Mouse (Mus musculus) heart, embryonic 14.5 days (tissue): ENCODE data around the gene Pdgfc. TPM values are rescaled to one million over a fixed set of nuclear protein-coding genes. Genes with fewer than 3 reads are reported as not detected.

Experiments
- ATAC-seq: fragments of 200-750 bp; cut with Nextera tagmentation; 2 replicates; pipeline ENCODE4 v1.8.0; 2017; ENCODE audit warnings: low read depth, moderate TSS enrichment; ENCODE audit not compliant: insufficient number of reproducible peaks, insufficient read depth, low FRiP score
- H3K27ac ChIP-seq, 2 experiments: fragments of 200-500 bp in 1 of 2; fragments of 300-500 bp in 1 of 2; sonication (generic) in 1 of 2; replicated peaks in 1 of 2; 2 replicates each; pipeline ENCODE4 v1.5.1; 2012 to 2014; ENCODE audit warnings: low read depth in 2 of 2, low read length in 2 of 2, control low read depth in 1 of 2, mild to moderate bottlenecking in 1 of 2, mixed read lengths in 1 of 2; ENCODE audit not compliant: control insufficient read depth in 1 of 2, insufficient read depth in 1 of 2
- H3K27me3 ChIP-seq: fragments of 300-500 bp; sonication (generic); 2 replicates; pipeline ENCODE4 v1.6.1; 2014; ENCODE audit warnings: mild to moderate bottlenecking, low read length, control low read depth; ENCODE audit not compliant: control insufficient read depth, insufficient read depth
- H3K36me3 ChIP-seq: fragments of 300-500 bp; sonication (generic); 2 replicates; pipeline ENCODE4 v1.6.1; 2014; ENCODE audit warnings: mild to moderate bottlenecking, control low read depth, low read length, mixed read lengths; ENCODE audit not compliant: control insufficient read depth, insufficient read depth
- H3K4me1 ChIP-seq, 2 experiments: fragments of 200-500 bp in 1 of 2; fragments of 300-500 bp in 1 of 2; sonication (generic) in 1 of 2; 2 replicates each; pipeline ENCODE4 v1.6.1; 2012 to 2014; ENCODE audit warnings: low read length in 2 of 2, control low read depth in 1 of 2, mixed read lengths in 1 of 2; ENCODE audit not compliant: control insufficient read depth in 2 of 2, insufficient read depth in 2 of 2
- H3K4me2 ChIP-seq: fragments of 300-500 bp; sonication (generic); 2 replicates; pipeline ENCODE4 v1.6.1; 2014; ENCODE audit warnings: mild to moderate bottlenecking, low read length
- H3K4me3 ChIP-seq, 2 experiments: fragments of 200-500 bp in 1 of 2; fragments of 300-500 bp in 1 of 2; sonication (generic) in 1 of 2; 2 replicates each; pipeline ENCODE4 v1.5.1; 2012 to 2014; ENCODE audit warnings: low read length in 2 of 2, mild to moderate bottlenecking in 2 of 2, control low read depth in 1 of 2, low read depth in 1 of 2, moderate library complexity in 1 of 2; ENCODE audit not compliant: control insufficient read depth in 1 of 2, insufficient read depth in 1 of 2
- H3K9ac ChIP-seq: fragments of 300-500 bp; sonication (generic); 2 replicates; pipeline ENCODE4 v1.6.1; 2014; ENCODE audit warnings: mild to moderate bottlenecking, low read length
- H3K9me3 ChIP-seq: fragments of 300-500 bp; sonication (generic); 2 replicates; pipeline ENCODE4 v1.6.1; 2016; ENCODE audit warnings: low read length, control low read depth; ENCODE audit not compliant: control insufficient read depth
- whole genome bisulfite sequencing: fragments of 180-500 bp; shearing (Covaris S2); extraction: QIAGEN DNeasy Blood & Tissue Kit; methylation state at CpG from one replicate; pipeline ENCODE4 v1.1.7; 2014; 5-methylcytosine and 5-hydroxymethylcytosine counted together
- polyA plus RNA-seq: library from polyadenylated mRNA; unstranded; fragments of >200 nt; fragmentation: Nextera tagmentation; extraction: Ambion mirVana; gene quantifications from 2 replicates; pipeline ENCODE4 v1.2.1, GENCODE M21; 2014

The Pdgfc gene
- polyA plus RNA-seq, 1 experiment from 2014 or later = 4.1 TPM

DNA sequence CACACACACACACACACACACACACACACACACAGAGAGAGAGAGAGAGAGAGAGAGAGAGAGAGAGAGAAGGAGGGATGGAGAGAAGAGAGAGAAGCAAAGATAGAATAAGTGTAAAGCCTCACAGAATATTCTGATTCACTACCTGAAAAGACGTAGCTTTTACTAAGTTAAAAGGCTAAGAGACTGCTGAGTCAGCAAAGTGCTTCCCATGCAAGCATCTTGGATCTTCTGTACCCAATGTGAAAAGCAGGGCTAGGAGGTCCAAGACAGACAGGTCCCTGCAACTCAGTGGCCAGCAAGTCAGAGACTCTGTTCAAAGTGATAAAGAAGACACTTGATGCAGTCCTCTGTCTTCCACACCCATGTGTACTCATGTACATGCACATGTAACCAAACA is 13.4 kb upstream of the Pdgfc start:
- H3K27me3 ChIP-seq = no peaks in the 10 kb centered on the region
- peaks cover 3 to 4% of the 10 kb centered on the region in 2 experiments; a peak in 3 of 4 replicates for H3K4me1 ChIP-seq
- H3K27ac ChIP-seq = no peak overlapping the region
- H3K36me3 ChIP-seq = no peaks in the 10 kb centered on the region
- H3K4me3 ChIP-seq = no peak overlapping the region
- WGBS = 65% methylated on average over 1 of the region's 1 CpGs
- H3K9ac ChIP-seq = no peak overlapping the region
- H3K9me3 ChIP-seq = no peaks in the 10 kb centered on the region
- no peak overlapping the region for H3K4me2 ChIP-seq
- no peak for ATAC-seq

DNA sequence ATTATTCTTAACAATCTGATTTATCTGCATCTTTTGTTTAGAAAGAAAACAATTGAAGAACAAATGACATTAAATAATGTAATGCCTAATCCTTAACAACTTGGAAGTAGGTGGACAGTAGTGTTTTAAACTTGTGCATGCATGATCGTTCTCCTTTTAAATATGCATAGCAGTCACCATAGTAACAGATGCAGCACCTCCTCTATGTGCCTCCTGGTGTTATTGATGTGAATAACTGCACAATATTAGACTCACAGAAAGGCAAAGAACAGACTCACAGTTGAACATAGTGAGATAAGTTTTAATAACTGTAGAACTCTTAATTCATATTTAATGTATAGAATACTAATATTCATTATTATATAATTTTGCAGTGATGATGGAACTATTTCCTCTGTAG is 12.6 kb upstream of the Pdgfc start:
- H3K9me3 ChIP-seq = no peaks in the 10 kb centered on the region
- no peak overlapping the region for H3K9ac ChIP-seq
- no peak overlapping the region for H3K27ac ChIP-seq
- WGBS = 86% methylated on average over 1 of the region's 1 CpGs
- H3K27me3 ChIP-seq = no peaks in the 10 kb centered on the region
- H3K36me3 ChIP-seq = no peaks in the 10 kb centered on the region
- no peak for ATAC-seq
- no peaks in the 10 kb centered on the region for H3K4me1 ChIP-seq
- H3K4me2 ChIP-seq = no peak overlapping the region
- H3K4me3 ChIP-seq = no peak overlapping the region

- Histone ChIP-seq H3K36me3 (no peaks in the 10 kb centered on the region), H3K4me3 (no peak overlapping the region), H3K4me2 (no peak overlapping the region), H3K4me1 (no peaks in the 10 kb centered on the region), H3K27me3 (no peaks in the 10 kb centered on the region), H3K9me3 (no peaks in the 10 kb centered on the region), H3K9ac (no peak overlapping the region), H3K27ac (no peak overlapping the region)
- 55% methylated on average over 9 of the region's 9 CpGs for WGBS
- no peak for ATAC-seq
Measured at GRCm38 (mm10) chr3:81025568-81026213, 10.5 kb upstream of the Pdgfc start.

GRCm38 (mm10) chr3:81028361-81028760 is 7.9 kb upstream of the Pdgfc start:
- Histone ChIP-seq H3K4me3 (no peak overlapping the region), H3K27ac (no peak overlapping the region), H3K27me3 (no peaks in the 10 kb centered on the region), H3K9ac (no peak overlapping the region), H3K4me1 (no peaks in the 10 kb centered on the region), H3K9me3 (no peaks in the 10 kb centered on the region), H3K4me2 (no peak overlapping the region), H3K36me3 (no peaks in the 10 kb centered on the region)
- 73% methylated on average over 3 of the region's 3 CpGs for WGBS
- ATAC-seq = no peak

- H3K4me3 ChIP-seq = no peak overlapping the region
- no peak for ATAC-seq
- H3K9ac ChIP-seq = no peak overlapping the region
- H3K36me3 ChIP-seq = no peaks in the 10 kb centered on the region
- no peak overlapping the region for H3K4me2 ChIP-seq
- no peaks in the 10 kb centered on the region for H3K4me1 ChIP-seq
- no peaks in the 10 kb centered on the region for H3K27me3 ChIP-seq
- no peaks in the 10 kb centered on the region for H3K9me3 ChIP-seq
- 63% methylated on average over 4 of the region's 4 CpGs for WGBS
- no peak overlapping the region for H3K27ac ChIP-seq
Measured at GRCm38 (mm10) chr3:81029321-81029720, 6.9 kb upstream of the Pdgfc start.

GRCm38 (mm10) chr3:81029909-81030308 is 6.3 kb upstream of the Pdgfc start:
- ATAC-seq = no peak
- H3K4me2 ChIP-seq = no peak overlapping the region
- WGBS = 82% methylated on average over 3 of the region's 3 CpGs
- H3K4me1 ChIP-seq = no peaks in the 10 kb centered on the region
- H3K9ac ChIP-seq = no peak overlapping the region
- no peaks in the 10 kb centered on the region for H3K27me3 ChIP-seq
- no peak overlapping the region for H3K4me3 ChIP-seq
- no peak overlapping the region for H3K27ac ChIP-seq
- no peaks in the 10 kb centered on the region for H3K9me3 ChIP-seq
- no peaks in the 10 kb centered on the region for H3K36me3 ChIP-seq

- Histone ChIP-seq H3K9ac (no peak overlapping the region), H3K4me1 (no peaks in the 10 kb centered on the region), H3K9me3 (no peaks in the 10 kb centered on the region), H3K27me3 (no peaks in the 10 kb centered on the region), H3K27ac (no peak overlapping the region), H3K4me3 (no peak overlapping the region), H3K4me2 (no peak overlapping the region), H3K36me3 (no peaks in the 10 kb centered on the region)
- ATAC-seq = no peak
- 78% methylated on average over 2 of the region's 2 CpGs for WGBS
Measured at GRCm38 (mm10) chr3:81030311-81030710, 5.9 kb upstream of the Pdgfc start.

DNA sequence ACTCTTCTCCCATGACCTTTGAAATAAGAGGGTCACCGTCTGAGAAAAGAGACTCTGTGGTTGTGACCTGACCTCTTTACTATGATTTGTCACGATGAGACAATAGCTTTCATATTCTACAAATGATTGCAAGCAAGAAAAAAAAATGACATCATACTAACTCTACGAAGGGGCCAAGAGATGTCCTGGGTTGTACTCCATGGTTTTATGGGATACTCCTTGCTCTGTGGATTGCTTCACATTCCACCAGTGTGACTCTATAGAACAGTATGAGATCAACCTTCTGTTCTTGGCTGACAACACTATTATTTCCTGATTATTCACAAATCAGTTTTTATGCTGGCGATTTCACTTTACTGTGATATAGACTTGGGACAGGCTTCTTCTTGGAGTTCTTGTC is 4.2 kb upstream of the Pdgfc start:
- Histone ChIP-seq H3K9ac (no peak overlapping the region), H3K27ac (no peak overlapping the region), H3K4me2 (no peak overlapping the region), H3K4me1 (no peaks in the 10 kb centered on the region), H3K36me3 (no peaks in the 10 kb centered on the region), H3K9me3 (no peaks in the 10 kb centered on the region), H3K4me3 (no peak overlapping the region), H3K27me3 (no peaks in the 10 kb centered on the region)
- no peak for ATAC-seq
- WGBS = 73% methylated on average over 4 of the region's 4 CpGs
